Mouse (Mus musculus): ENCODE results near the gene Wdr83.

Wdr83 gene

GRCm38 (mm10) chr8:85076993-85077392 lies 4.1 kb downstream of the Wdr83 start:
- DNase-seq (ENCODE audit: low spot score) = no peak

- no peak for DNase-seq (ENCODE audit: low spot score)
These were observed 5.1 kb downstream of the Wdr83 start for GRCm38 (mm10) chr8:85076001-85076400.

GRCm38 (mm10) chr8:85074617-85075016 lies 6.5 kb downstream of the Wdr83 start:
- DNase-seq (ENCODE audit: low spot score) = no peak

- no peak for DNase-seq (ENCODE audit: low spot score)
These were observed 6.9 kb downstream of the Wdr83 start for GRCm38 (mm10) chr8:85074167-85074566.

- DNase-seq (ENCODE audit: low spot score) = no peak
These were observed 8.0 kb downstream of the Wdr83 start for GRCm38 (mm10) chr8:85073041-85073612.

- no peak for DNase-seq (ENCODE audit: low spot score)
These were observed 8.7 kb downstream of the Wdr83 start for GRCm38 (mm10) chr8:85072364-85072929.

GRCm38 (mm10) chr8:85071514-85072281 lies 9.4 kb downstream of the Wdr83 start, which contains the start of gene Dhps:
Dhps (plus strand) TSS chr8:85071757.
- peak; percentile 71 for DNase-seq (ENCODE audit: low spot score)

- DNase-seq (ENCODE audit: low spot score) = no peak
These were observed 10.1 kb downstream of the Wdr83 start for GRCm38 (mm10) chr8:85071041-85071440.

- no peak for DNase-seq (ENCODE audit: low spot score)
These were observed 13.1 kb downstream of the Wdr83 start, which contains the start of gene Gm5741 for GRCm38 (mm10) chr8:85067982-85068381. Gm5741 (minus strand) TSS chr8:85067982.

- no peak for DNase-seq (ENCODE audit: low spot score)
These were observed 14.0 kb downstream of the Wdr83 start for GRCm38 (mm10) chr8:85067155-85067554.

GRCm38 (mm10) chr8:85065213-85065612 lies 15.9 kb downstream of the Wdr83 start:
- DNase-seq (ENCODE audit: low spot score) = no peak

- no peak for DNase-seq (ENCODE audit: low spot score)
These were observed 18.5 kb downstream of the Wdr83 start for GRCm38 (mm10) chr8:85062603-85063002.

GRCm38 (mm10) chr8:85059879-85060616 lies 21.1 kb downstream of the Wdr83 start, which contains the start of gene Fbxw9:
Fbxw9 (plus strand) TSS chr8:85060055.
- DNase-seq (ENCODE audit: low spot score) = peak; percentile 75

- DNase-seq (ENCODE audit: low spot score) = no peak
These were observed 23.7 kb downstream of the Wdr83 start for GRCm38 (mm10) chr8:85057367-85057766.

GRCm38 (mm10) chr8:85043619-85044018 lies 37.5 kb downstream of the Wdr83 start:
- DNase-seq (ENCODE audit: low spot score) = no peak

- DNase-seq (ENCODE audit: low spot score) = no peak
These were observed 43.2 kb downstream of the Wdr83 start for GRCm38 (mm10) chr8:85037681-85038531.

GRCm38 (mm10) chr8:85037366-85037680 lies 43.8 kb downstream of the Wdr83 start:
- DNase-seq (ENCODE audit: low spot score) = no peak

- peak; percentile 61 for DNase-seq (ENCODE audit: low spot score)
These were observed 44.3 kb downstream of the Wdr83 start, which contains the start of gene Tnpo2 for GRCm38 (mm10) chr8:85036718-85037365. Tnpo2 (plus strand) TSS chr8:85036915.

- DNase-seq (ENCODE audit: low spot score) = no peak
These were observed 44.8 kb downstream of the Wdr83 start for GRCm38 (mm10) chr8:85036381-85036717.

- no peak for DNase-seq (ENCODE audit: low spot score)
These were observed 45.3 kb downstream of the Wdr83 start for GRCm38 (mm10) chr8:85035728-85036310.
